Mouse (Mus musculus) left cerebral cortex, postnatal 25 days (tissue): ENCODE results near the gene Fryl. TPM values are rescaled to one million over a fixed set of nuclear protein-coding genes. Genes with fewer than 3 reads are reported as not detected.

Experiments used
- DNase-seq, 2 experiments: peaks; one replicate each; pipeline ENCODE4 v3.0.0; 2022; ENCODE audit warnings: low spot score in 2 of 2, mixed read lengths in 1 of 2
- intact Hi-C: fragments of 180-260 bp; cut with DNase I; formaldehyde crosslinking; loops from one replicate; pipeline ENCODE4 v1.15.1; 2025
- total RNA-seq, 2 experiments: library from RNA; stranded (reverse); gene quantifications; 2 replicates each; pipeline ENCODE4 v1.2.3; 2021

Gene Fryl
- total RNA-seq, 2 experiments from 2014 or later = 45.8 to 56.7 TPM

- DNase-seq = no peak
- intact Hi-C loops = no loop called here
Measured at GRCm38 (mm10) chr5:73175377-73176147, 80.9 kb downstream of the Fryl start.

DNA sequence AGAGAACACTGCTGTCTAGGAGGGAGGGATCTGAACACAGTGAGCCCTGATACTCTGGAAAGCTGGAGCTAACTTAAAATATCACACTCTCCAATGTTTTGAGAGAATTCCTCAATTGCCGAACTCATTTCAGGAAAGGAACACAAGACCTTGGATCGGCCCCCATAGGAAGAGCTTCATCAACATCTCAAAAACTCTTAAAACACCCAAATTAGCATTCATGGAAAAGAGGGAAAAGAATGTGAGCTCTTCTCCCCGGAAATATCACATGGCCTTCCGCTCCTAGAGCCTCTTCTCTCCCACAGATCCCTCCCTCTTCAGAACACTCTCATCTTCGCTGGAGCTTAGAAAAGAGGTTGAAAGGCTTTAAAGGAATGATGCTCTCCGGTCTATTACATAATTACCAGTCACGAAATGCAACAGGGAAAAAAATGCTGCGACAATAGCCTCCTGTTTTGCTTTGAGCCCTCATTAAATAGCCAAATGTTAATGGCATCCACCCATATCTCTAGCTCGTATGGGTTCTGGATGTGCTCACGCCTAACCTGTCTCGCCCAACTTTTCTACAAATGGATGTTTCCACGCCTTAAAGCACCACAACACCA lies 84.4 kb downstream of the Fryl start:
- no peak for DNase-seq
- intact Hi-C loops = no loop called here

GRCm38 (mm10) chr5:73171203-73171602 lies 85.2 kb downstream of the Fryl start:
- intact Hi-C loops = no loop called here

GRCm38 (mm10) chr5:73168769-73169272 lies 87.6 kb downstream of the Fryl start:
- intact Hi-C loops = no loop called here
- DNase-seq = no peak

More at GRCm38 (mm10) chr5:73171203-73171602, 85.2 kb downstream of the Fryl start:
- no peak for DNase-seq

DNA sequence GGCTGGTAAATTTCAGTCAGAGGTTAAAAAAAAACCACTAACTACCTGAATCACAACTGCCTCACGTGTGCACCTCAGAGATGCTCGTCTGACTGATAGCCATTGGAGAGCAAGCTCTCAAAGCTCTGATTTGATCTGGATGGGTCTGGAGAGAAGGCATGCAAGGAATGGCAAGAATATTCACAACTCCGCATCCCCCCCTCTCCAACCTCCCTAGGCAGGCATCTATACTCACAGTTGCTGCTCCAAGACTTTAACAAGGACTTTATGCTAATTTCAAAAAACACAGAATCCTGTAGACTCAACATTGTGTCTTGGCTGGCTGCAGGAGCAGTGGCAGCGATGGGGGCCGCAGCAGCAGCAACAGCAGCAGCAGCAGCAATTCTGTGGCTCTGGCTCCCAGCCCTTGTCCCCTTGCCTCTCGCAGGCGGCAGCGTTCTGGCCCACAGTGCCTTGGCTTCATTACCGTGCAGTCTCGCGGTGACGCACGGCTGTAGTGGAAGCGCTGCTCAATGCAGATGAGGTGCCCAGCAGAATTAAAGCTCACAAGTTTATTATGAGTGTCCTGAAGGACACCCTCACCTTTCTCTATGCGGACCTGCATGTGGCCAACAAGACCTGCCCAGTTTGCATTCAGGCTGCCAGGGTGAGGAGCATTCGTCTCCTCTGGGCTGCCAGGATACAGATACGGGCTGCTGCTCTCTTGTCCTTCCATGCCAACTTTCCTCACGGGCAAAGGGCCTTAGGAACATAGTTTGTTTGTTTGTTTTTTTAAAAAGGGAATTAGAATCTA lies 88.2 kb downstream of the Fryl start:
- intact Hi-C loops = no loop called here
- DNase-seq = peak; percentile 14 to 40

GRCm38 (mm10) chr5:73163970-73164369 lies 92.4 kb downstream of the Fryl start:
- intact Hi-C loops = no loop called here
- DNase-seq = no peak

DNA sequence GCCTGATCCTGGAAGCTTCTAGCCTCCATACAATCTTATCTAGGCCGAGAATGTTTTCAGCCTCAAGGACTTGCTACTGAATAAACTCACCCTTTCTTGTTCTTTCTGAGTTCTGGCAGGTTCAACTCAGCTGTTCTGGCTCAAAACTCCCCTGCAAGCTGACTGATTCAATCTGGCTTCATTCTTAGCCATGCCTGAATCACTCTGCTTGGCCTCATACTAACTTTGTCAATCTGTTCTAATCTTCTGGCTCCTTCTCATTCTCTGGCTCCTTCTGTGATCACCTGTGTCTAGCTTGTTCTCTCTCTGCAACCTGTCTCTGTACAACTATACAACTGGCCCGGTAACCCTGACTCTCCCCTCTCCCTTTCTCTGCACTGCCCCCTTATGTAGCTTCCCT lies 93.9 kb downstream of the Fryl start:
- intact Hi-C loops = no loop called here
- DNase-seq = peak in 1 of 2 experiments; percentile 52

GRCm38 (mm10) chr5:73160440-73160839 lies 96.0 kb downstream of the Fryl start:
- no peak for DNase-seq
- intact Hi-C loops = no loop called here

DNA sequence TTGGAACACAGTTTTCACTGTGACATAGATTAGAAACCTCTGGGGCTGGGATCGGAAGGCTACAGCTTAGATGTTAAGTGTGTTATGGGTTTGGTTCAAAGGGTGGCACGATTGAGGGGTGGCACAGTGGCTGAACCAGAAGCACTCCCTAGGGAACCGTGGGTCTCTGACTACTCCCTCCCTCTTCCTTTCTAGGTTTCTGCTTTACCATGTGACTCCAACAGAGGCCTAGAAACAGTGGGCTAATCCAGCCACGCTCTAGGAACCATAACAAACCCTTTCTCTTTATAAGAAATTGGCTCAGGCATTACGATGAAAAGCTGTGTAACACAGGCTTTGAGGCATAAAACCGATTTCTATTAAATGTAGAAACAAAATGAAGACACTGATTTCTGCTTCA lies 98.9 kb downstream of the Fryl start:
- DNase-seq = no peak
- intact Hi-C loops = no loop called here

DNA sequence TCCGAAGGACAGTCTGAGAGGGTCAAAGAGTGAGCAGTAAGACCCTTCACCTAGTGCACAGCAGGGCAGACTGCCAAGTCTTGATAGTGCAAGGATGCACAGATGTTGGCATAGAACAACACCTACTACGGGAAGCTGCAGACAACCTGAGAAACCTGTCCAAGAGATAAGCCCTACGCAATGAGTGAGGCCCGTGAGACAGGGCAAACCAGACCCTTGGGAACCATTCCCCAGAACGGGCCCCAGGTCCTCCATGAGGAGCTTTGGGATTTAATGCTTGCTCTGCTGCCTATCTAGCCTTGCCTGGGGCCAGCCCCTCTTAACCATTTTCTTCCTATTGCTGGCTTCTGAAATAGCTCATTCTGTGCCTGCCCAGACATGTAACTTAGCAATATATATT lies 99.4 kb downstream of the Fryl start:
- intact Hi-C loops = no loop called here
- no peak for DNase-seq

- DNase-seq = no peak
- intact Hi-C loops = no loop called here
Measured at GRCm38 (mm10) chr5:73156226-73156926, 100.0 kb downstream of the Fryl start.

GRCm38 (mm10) chr5:73153802-73154465 lies 102.5 kb downstream of the Fryl start:
- no peak for DNase-seq
- intact Hi-C loops = no loop called here

DNA sequence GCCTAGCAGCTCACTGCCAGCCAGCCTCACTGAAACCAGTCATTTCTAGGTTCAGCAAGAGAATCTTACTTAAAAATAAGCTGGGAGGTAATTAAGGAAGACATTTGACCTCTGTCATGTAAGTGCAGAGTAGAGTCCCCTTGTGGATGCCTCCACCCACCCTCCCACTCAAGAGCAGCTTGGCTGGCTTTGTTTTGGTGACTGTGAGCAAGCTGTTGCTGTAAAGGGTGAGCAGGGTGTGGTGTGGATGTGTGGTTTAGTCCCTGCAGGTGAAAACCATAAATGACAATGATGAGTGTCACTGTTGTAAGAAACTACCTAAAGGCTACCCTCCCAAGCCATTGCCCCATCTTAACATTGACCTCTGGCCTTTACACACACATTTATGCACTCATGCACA lies 104.2 kb downstream of the Fryl start:
- intact Hi-C loops = no loop called here
- no peak for DNase-seq

DNA sequence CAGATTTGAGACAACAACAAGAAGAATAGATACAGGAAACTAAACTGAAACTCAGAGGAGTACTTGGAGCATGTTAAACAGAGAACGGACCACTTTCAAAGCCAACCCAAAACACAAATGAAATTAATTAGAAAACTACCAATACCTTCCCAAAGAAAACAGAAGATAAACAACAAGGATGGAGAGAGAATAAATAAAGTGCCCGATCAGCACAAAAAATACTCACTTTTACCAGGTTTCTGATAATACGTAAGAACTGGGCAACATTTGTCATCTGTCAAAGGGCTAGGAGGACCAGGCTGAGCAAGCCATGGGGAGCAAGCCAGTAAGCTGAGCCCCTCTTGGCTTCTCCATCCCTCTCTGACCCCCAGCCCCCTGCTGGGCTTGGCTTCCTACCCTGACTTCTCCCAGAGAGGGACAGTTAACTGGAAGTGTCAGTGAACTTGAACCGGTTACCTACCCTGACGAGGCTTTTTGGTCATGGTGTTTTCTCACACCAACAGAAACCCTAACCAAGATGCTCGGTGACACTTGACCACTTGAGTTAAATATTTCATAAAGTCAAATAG lies 105.5 kb downstream of the Fryl start:
- intact Hi-C loops = no loop called here

GRCm38 (mm10) chr5:73144987-73145386 lies 111.4 kb downstream of the Fryl start:
- DNase-seq = no peak
- intact Hi-C loops = no loop called here

More for the DNA sequence above, 105.5 kb downstream of the Fryl start:
- DNase-seq = no peak

DNA sequence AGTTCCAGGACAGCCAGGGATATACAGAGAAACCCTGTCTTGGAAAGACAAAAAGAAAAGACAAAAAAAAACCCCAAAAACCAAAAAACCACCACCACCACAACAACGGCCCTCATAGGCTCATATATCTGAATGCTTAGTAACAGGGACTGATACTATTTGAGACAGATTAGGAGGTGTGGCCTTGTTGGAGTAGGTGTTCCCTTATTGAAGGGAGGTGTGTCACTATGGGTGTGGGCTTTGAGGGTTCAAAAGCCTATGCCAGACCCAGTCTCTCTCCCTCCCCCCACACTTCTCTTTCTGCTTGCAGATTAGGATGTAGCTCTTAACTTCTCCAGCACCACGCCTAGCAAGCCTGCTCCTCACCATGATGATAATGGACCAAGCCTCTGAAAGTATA lies 114.7 kb downstream of the Fryl start:
- no peak for DNase-seq
- intact Hi-C loops = no loop called here

DNA sequence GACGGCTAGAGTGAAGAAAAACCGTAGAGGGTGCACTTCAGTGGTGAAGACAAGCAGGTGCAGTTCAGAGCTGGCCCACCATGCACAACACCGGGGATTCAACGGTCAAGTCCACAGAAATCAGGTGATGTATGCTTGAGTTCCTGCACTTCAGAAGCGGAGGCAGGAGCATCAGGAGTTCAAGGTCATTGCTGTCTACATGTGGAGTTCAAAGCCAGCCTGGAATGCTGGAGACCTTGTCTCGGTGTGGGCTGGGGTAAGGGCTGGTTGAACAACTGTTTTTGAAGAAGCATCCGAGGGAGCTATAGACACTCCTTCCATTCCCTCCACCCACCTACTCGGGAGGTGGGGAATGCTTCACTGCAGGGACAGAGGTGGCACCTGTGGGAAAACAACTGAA lies 115.3 kb downstream of the Fryl start:
- DNase-seq = no peak
- intact Hi-C loops = no loop called here

GRCm38 (mm10) chr5:73137561-73137960 lies 118.9 kb downstream of the Fryl start:
- intact Hi-C loops = no loop called here
- DNase-seq = no peak

DNA sequence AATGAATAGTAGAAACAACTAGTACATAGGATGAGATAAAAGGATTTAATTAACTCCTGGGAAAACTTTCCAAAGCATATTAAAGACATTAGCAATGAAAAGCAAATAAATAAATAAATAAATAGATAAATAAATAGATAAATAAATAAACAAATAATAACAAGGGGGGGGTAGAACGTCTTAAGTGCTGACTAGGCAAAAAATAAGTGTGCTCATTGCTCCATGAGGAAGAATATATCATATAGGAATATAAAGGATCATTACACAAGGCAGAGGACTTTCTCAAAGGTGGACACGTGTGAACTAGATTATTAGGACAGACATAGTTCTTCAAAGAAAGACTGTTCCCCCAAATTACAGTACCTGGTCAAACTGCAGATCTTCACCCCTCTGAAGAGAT lies 120.5 kb downstream of the Fryl start:
- intact Hi-C loops = no loop called here
- no peak for DNase-seq
